Mouse (Mus musculus): ENCODE measurements around the gene Flg. TPM values are rescaled to one million over a fixed set of nuclear protein-coding genes. Genes with fewer than 3 reads are reported as not detected.

Flg gene
- polyA plus RNA-seq (2015; fragmentation: Nextera tagmentation; extraction: Ambion mirVana), result not detected in 2 replicates

DNA sequence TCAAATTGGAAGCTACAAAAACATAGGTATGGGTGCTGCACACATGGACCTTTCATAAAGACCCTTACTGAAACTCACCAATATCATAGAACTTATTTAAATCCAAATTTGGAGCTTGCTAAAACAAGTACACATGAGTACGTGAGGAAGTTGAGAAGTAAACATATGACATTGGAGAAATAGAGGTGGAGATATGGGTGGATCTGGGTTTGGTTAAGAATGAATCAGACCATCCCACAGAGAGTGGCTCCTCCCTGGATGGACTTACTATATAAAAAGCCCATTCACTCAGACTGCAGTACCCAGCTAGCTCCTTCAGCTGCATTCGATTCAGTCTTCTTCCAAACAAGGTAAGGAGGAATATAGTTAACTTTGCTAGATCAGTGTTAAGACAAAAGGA is at the start of gene Flg:
TSS of gene Flg (plus strand) at position 301 of the 400 bp plus-strand sequence.

GRCm38 (mm10) chr3:93319449-93319848 is 46.1 kb downstream of the Flg start, which contains the start of gene Hrnr:
TSS of gene Hrnr (plus strand) at chr3:93319749.

Other genes starting within 250 kb of the Flg start
- not detected in 2 replicates for gene Gm4858, start 204.7 kb upstream of the Flg start, polyA plus RNA-seq (2015; fragmentation: Nextera tagmentation; extraction: Ambion mirVana)
- gene Crnn, start 128.7 kb upstream of the Flg start, polyA plus RNA-seq (2015; fragmentation: Nextera tagmentation; extraction: Ambion mirVana), result not detected in 2 replicates
- not detected in 2 replicates for gene Flg2, start 76.2 kb upstream of the Flg start, polyA plus RNA-seq (2015; fragmentation: Nextera tagmentation; extraction: Ambion mirVana)
- not detected in 2 replicates for gene Hrnr, start 46.2 kb downstream of the Flg start, polyA plus RNA-seq (2015; fragmentation: Nextera tagmentation; extraction: Ambion mirVana)
- gene Rptn, start 120.2 kb downstream of the Flg start, polyA plus RNA-seq (2015; fragmentation: Nextera tagmentation; extraction: Ambion mirVana), result not detected in 2 replicates
- gene Tchh, start 168.8 kb downstream of the Flg start, polyA plus RNA-seq (2015; fragmentation: Nextera tagmentation; extraction: Ambion mirVana), result 2.3 and 2.4 TPM in 2 replicates
- not detected in 2 replicates for gene Tchhl1, start 195.2 kb downstream of the Flg start, polyA plus RNA-seq (2015; fragmentation: Nextera tagmentation; extraction: Ambion mirVana)
- 183 and 271 TPM in 2 replicates for gene S100a11, start 247.0 kb downstream of the Flg start, polyA plus RNA-seq (2015; fragmentation: Nextera tagmentation; extraction: Ambion mirVana)